Mouse (Mus musculus): ENCODE results near the gene Rgcc. TPM values are rescaled to one million over a fixed set of nuclear protein-coding genes. Genes with fewer than 3 reads are reported as not detected.

Gene Rgcc
- polyA plus RNA-seq, 1 experiment from 2014 or later: 17.0 TPM

- Histone ChIP-seq H3K9me3 (no peaks in the 10 kb centered on the region), H3K27me3 (ENCODE audit: insufficient read depth, poor library complexity, severe bottlenecking) (no peaks in the 10 kb centered on the region), H3K27ac (no peak overlapping the region), H3K4me3 (no peak overlapping the region), H3K36me3 (no peaks in the 10 kb centered on the region), H3K4me1 (peaks cover 11% of the 10 kb centered on the region)
- no peak for DNase-seq (ENCODE audit: low spot score)
- WGBS: 89% methylated on average over 5 of the region's 5 CpGs
Observed at GRCm38 (mm10) chr14:79285549-79285948, 15.9 kb downstream of the Rgcc start.

- no peak overlapping the region for H3K4me3 ChIP-seq
- H3K36me3 ChIP-seq: no peaks in the 10 kb centered on the region
- no peaks in the 10 kb centered on the region for H3K27me3 ChIP-seq (ENCODE audit: insufficient read depth, poor library complexity, severe bottlenecking)
- peaks cover 2% of the 10 kb centered on the region for H3K4me1 ChIP-seq
- H3K27ac ChIP-seq: no peak overlapping the region
- DNase-seq (ENCODE audit: low spot score): no peak
- WGBS: 79% methylated on average over 4 of the region's 4 CpGs
- H3K9me3 ChIP-seq: no peaks in the 10 kb centered on the region
Observed at GRCm38 (mm10) chr14:79284616-79285015, 16.8 kb downstream of the Rgcc start.

- H3K27me3 ChIP-seq (ENCODE audit: insufficient read depth, poor library complexity, severe bottlenecking): no peaks in the 10 kb centered on the region
- 89% methylated on average over 7 of the region's 7 CpGs for WGBS
- no peak overlapping the region for H3K27ac ChIP-seq
- no peak overlapping the region for H3K4me3 ChIP-seq
- no peak for DNase-seq (ENCODE audit: low spot score)
- no peaks in the 10 kb centered on the region for H3K9me3 ChIP-seq
- H3K36me3 ChIP-seq: no peaks in the 10 kb centered on the region
- no peaks in the 10 kb centered on the region for H3K4me1 ChIP-seq
Observed at GRCm38 (mm10) chr14:79283952-79284351, 17.5 kb downstream of the Rgcc start.

GRCm38 (mm10) chr14:79281894-79282553, 19.4 kb downstream of the Rgcc start:
- 69% methylated on average over 9 of the region's 9 CpGs for WGBS
- H3K27me3 ChIP-seq (ENCODE audit: insufficient read depth, poor library complexity, severe bottlenecking): no peaks in the 10 kb centered on the region
- H3K9me3 ChIP-seq: no peaks in the 10 kb centered on the region
- no peak for DNase-seq (ENCODE audit: low spot score)
- no peaks in the 10 kb centered on the region for H3K36me3 ChIP-seq
- H3K4me1 ChIP-seq: peaks cover 11% of the 10 kb centered on the region
- no peak overlapping the region for H3K4me3 ChIP-seq
- H3K27ac ChIP-seq: no peak overlapping the region

- H3K27me3 ChIP-seq (ENCODE audit: insufficient read depth, poor library complexity, severe bottlenecking): no peaks in the 10 kb centered on the region
- H3K4me3 ChIP-seq: no peak overlapping the region
- DNase-seq (ENCODE audit: low spot score): no peak
- H3K4me1 ChIP-seq: peaks cover 24% of the 10 kb centered on the region
- no peak overlapping the region for H3K27ac ChIP-seq
- no peaks in the 10 kb centered on the region for H3K9me3 ChIP-seq
- no peaks in the 10 kb centered on the region for H3K36me3 ChIP-seq
- WGBS: 86% methylated on average over 9 of the region's 9 CpGs
Observed at GRCm38 (mm10) chr14:79280456-79280855, 21.0 kb downstream of the Rgcc start.

- H3K4me3 ChIP-seq: no peak overlapping the region
- H3K4me1 ChIP-seq: peaks cover 27% of the 10 kb centered on the region
- no peaks in the 10 kb centered on the region for H3K36me3 ChIP-seq
- WGBS: 76% methylated on average over 1 of the region's 1 CpGs
- no peak for DNase-seq (ENCODE audit: low spot score)
- H3K27me3 ChIP-seq (ENCODE audit: insufficient read depth, poor library complexity, severe bottlenecking): no peaks in the 10 kb centered on the region
- no peak overlapping the region for H3K27ac ChIP-seq
- no peaks in the 10 kb centered on the region for H3K9me3 ChIP-seq
Observed at GRCm38 (mm10) chr14:79279494-79279893, 22.0 kb downstream of the Rgcc start.

- Histone ChIP-seq H3K27ac (no peak overlapping the region), H3K4me1 (peaks cover 28% of the 10 kb centered on the region), H3K36me3 (no peaks in the 10 kb centered on the region), H3K4me3 (no peak overlapping the region), H3K27me3 (ENCODE audit: insufficient read depth, poor library complexity, severe bottlenecking) (no peaks in the 10 kb centered on the region), H3K9me3 (no peaks in the 10 kb centered on the region)
- DNase-seq (ENCODE audit: low spot score): no peak
- 82% methylated on average over 4 of the region's 4 CpGs for WGBS
Observed at GRCm38 (mm10) chr14:79278927-79279326, 22.5 kb downstream of the Rgcc start.

GRCm38 (mm10) chr14:79277922-79278321, 23.5 kb downstream of the Rgcc start:
- Histone ChIP-seq H3K9me3 (no peaks in the 10 kb centered on the region), H3K36me3 (no peaks in the 10 kb centered on the region), H3K27ac (0 out of 2 replicates have a peak overlapping the region, but pooled peaks have one; percentile 11), H3K4me3 (no peak overlapping the region), H3K27me3 (ENCODE audit: insufficient read depth, poor library complexity, severe bottlenecking) (no peaks in the 10 kb centered on the region), H3K4me1 (peaks cover 36% of the 10 kb centered on the region)
- WGBS: 24% methylated on average over 7 of the region's 7 CpGs
- DNase-seq (ENCODE audit: low spot score): no peak

- 85% methylated on average over 8 of the region's 8 CpGs for WGBS
- Histone ChIP-seq H3K27ac (no peak overlapping the region), H3K27me3 (ENCODE audit: insufficient read depth, poor library complexity, severe bottlenecking) (no peaks in the 10 kb centered on the region)
Observed at GRCm38 (mm10) chr14:79275870-79276395, 25.5 kb downstream of the Rgcc start.

GRCm38 (mm10) chr14:79275441-79275840, 26.0 kb downstream of the Rgcc start:
- Histone ChIP-seq H3K27me3 (ENCODE audit: insufficient read depth, poor library complexity, severe bottlenecking) (no peaks in the 10 kb centered on the region), H3K4me3 (no peak overlapping the region), H3K4me1 (peaks cover 37% of the 10 kb centered on the region), H3K27ac (no peak overlapping the region), H3K36me3 (no peaks in the 10 kb centered on the region), H3K9me3 (no peaks in the 10 kb centered on the region)
- WGBS: 33% methylated on average over 3 of the region's 3 CpGs
- no peak for DNase-seq (ENCODE audit: low spot score)

More at GRCm38 (mm10) chr14:79275870-79276395, 25.5 kb downstream of the Rgcc start:
- Histone ChIP-seq H3K9me3 (no peaks in the 10 kb centered on the region), H3K4me1 (peaks cover 37% of the 10 kb centered on the region), H3K36me3 (no peaks in the 10 kb centered on the region), H3K4me3 (no peak overlapping the region)
- DNase-seq (ENCODE audit: low spot score): no peak

- 61% methylated on average over 15 of the region's 15 CpGs for WGBS
- Histone ChIP-seq H3K4me1 (peaks cover 37% of the 10 kb centered on the region), H3K27me3 (ENCODE audit: insufficient read depth, poor library complexity, severe bottlenecking) (no peaks in the 10 kb centered on the region), H3K9me3 (no peaks in the 10 kb centered on the region), H3K36me3 (no peaks in the 10 kb centered on the region), H3K27ac (no peak overlapping the region), H3K4me3 (no peak overlapping the region)
- DNase-seq (ENCODE audit: low spot score): no peak
Observed at GRCm38 (mm10) chr14:79273697-79274477, 27.6 kb downstream of the Rgcc start.

GRCm38 (mm10) chr14:79272991-79273390, 28.5 kb downstream of the Rgcc start:
- peaks cover 33% of the 10 kb centered on the region for H3K4me1 ChIP-seq
- WGBS: 88% methylated on average over 9 of the region's 9 CpGs

GRCm38 (mm10) chr14:79272188-79272694, 29.2 kb downstream of the Rgcc start:
- H3K27me3 ChIP-seq (ENCODE audit: insufficient read depth, poor library complexity, severe bottlenecking): peaks cover 8% of the 10 kb centered on the region; the same call in 1 of the 2 replicates
- 86% methylated on average over 3 of the region's 3 CpGs for WGBS

More at GRCm38 (mm10) chr14:79272991-79273390, 28.5 kb downstream of the Rgcc start:
- Histone ChIP-seq H3K9me3 (no peaks in the 10 kb centered on the region), H3K36me3 (no peaks in the 10 kb centered on the region), H3K4me3 (no peak overlapping the region), H3K27ac (no peak overlapping the region), H3K27me3 (ENCODE audit: insufficient read depth, poor library complexity, severe bottlenecking) (peaks cover under 1% of the 10 kb centered on the region; the same call in 1 of the 2 replicates)
- DNase-seq (ENCODE audit: low spot score): no peak

More at GRCm38 (mm10) chr14:79272188-79272694, 29.2 kb downstream of the Rgcc start:
- no peak for DNase-seq (ENCODE audit: low spot score)
- no peak overlapping the region for H3K4me3 ChIP-seq
- H3K36me3 ChIP-seq: no peaks in the 10 kb centered on the region
- 0 out of 2 replicates have a peak overlapping the region, but pooled peaks have one; percentile 10 for H3K27ac ChIP-seq
- H3K9me3 ChIP-seq: no peaks in the 10 kb centered on the region
- peaks cover 26% of the 10 kb centered on the region for H3K4me1 ChIP-seq
